Mouse (Mus musculus) lung, postnatal 0 days (tissue): Measurements from ENCODE around the gene Suz12. TPM values are rescaled to one million over a fixed set of nuclear protein-coding genes. Genes with fewer than 3 reads are reported as not detected.

Source experiments
- ATAC-seq: fragments of 200-750 bp; cut with Nextera tagmentation; 2 replicates; pipeline ENCODE4 v1.8.0; 2017; ENCODE audit warnings: moderate library complexity
- DNase-seq: peaks from one replicate; pipeline ENCODE4 v3.0.0-alpha.2; 2016; ENCODE audit warnings: low spot score
- H3K27ac ChIP-seq: fragments of 300-500 bp; sonication (generic); 2 replicates; pipeline ENCODE4 v1.5.1; 2014; ENCODE audit warnings: antibody characterized with exemption, mild to moderate bottlenecking, low read length, mixed read lengths
- H3K27me3 ChIP-seq: fragments of 300-500 bp; sonication (generic); replicated peaks from 2 replicates; pipeline ENCODE4 v1.6.1; 2014; ENCODE audit warnings: low read length, mixed read lengths; ENCODE audit not compliant: insufficient read depth
- H3K36me3 ChIP-seq: fragments of 300-500 bp; sonication (generic); 2 replicates; pipeline ENCODE4 v1.6.1; 2014; ENCODE audit warnings: low read length, mixed read lengths; ENCODE audit not compliant: insufficient read depth
- H3K4me1 ChIP-seq: fragments of 300-500 bp; sonication (generic); 2 replicates; pipeline ENCODE4 v1.6.1; 2014; ENCODE audit warnings: antibody characterized with exemption, low read depth, low read length, mixed read lengths; ENCODE audit not compliant: insufficient read depth
- H3K4me2 ChIP-seq: fragments of 300-500 bp; sonication (generic); replicated peaks from 2 replicates; pipeline ENCODE4 v1.6.1; 2014; ENCODE audit warnings: low read depth, mild to moderate bottlenecking, low read length, moderate library complexity, mixed read lengths
- H3K4me3 ChIP-seq: fragments of 300-500 bp; sonication (generic); 2 replicates; pipeline ENCODE4 v1.5.1; 2014; ENCODE audit warnings: low read depth, low read length
- H3K9ac ChIP-seq: fragments of 300-500 bp; sonication (generic); replicated peaks from 2 replicates; pipeline ENCODE4 v1.6.1; 2014; ENCODE audit warnings: low read depth, mild to moderate bottlenecking
- H3K9me3 ChIP-seq: fragments of 300-500 bp; sonication (generic); 2 replicates; pipeline ENCODE4 v1.6.1; 2016; ENCODE audit warnings: low read length, mixed read lengths
- CTCF ChIP-seq: IDR thresholded peaks from 2 replicates; pipeline ENCODE4 v1.5.1; 2016; ENCODE audit warnings: antibody characterized with exemption, mild to moderate bottlenecking
- EP300 ChIP-seq: IDR thresholded peaks from 2 replicates; pipeline ENCODE4 v1.6.1; 2016; ENCODE audit warnings: antibody characterized with exemption, mild to moderate bottlenecking, control low read depth
- WGBS: fragments of 180-500 bp; shearing (Covaris S2); extraction: QIAGEN DNeasy Blood & Tissue Kit; methylation state at CpG from one replicate; pipeline ENCODE4 v1.1.7; 2014; 5-methylcytosine and 5-hydroxymethylcytosine counted together
- polyA plus RNA-seq: library from polyadenylated mRNA; unstranded; fragments of >200 nt; fragmentation: Nextera tagmentation; extraction: Ambion mirVana; gene quantifications from 2 replicates; pipeline ENCODE4 v1.2.1, GENCODE M21; 2015

The Suz12 gene
- 9.7 and 12.4 TPM in 2 replicates for polyA plus RNA-seq

DNA sequence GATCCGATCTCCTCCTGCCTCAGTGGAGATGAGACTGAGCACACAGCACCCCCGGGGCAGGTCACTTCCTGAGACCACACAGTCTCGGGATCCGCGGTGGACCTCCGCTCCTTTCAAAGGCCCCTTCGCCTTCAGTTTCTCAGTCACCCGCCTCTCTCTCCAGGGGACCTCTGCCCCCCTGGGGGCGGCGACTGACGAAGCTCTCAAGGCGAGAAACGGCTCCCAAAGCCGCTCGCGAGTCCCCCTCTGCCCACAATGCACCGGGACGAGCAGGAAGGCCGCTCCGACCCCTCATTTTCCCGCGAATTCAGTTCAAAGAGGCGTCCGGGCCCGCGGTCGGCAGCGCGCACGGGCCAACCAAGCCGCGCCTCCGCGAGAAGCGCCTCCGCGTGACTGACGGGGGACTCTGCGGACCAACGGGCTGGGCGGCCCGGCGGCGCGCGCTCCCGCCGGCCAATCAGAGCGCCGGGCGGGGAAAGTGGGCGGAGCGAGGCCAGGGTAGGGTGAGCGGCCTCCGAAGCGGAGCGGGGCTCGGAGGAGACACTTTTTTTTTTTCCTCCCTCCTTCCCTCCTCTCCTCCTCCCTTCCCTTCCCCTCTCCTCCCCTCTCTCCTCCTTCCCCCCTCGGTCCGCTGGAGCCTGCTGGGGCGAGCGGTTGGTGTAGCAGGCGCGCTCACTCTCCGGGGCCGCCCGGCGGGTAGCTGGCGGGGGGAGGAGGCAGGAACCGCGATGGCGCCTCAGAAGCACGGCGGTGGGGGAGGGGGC is at the start of gene Suz12:
Suz12 (plus strand) TSS at position 515 of the 764 bp plus-strand sequence.
- 0% methylated on average over 59 of the region's 74 CpGs for WGBS
- H3K4me1 ChIP-seq = no peaks in the 10 kb centered on the region; the same call in 1 of the 2 replicates
- no peaks in the 10 kb centered on the region for H3K27me3 ChIP-seq
- peak within 1 kb of the TSS; percentile 86 for H3K4me3 ChIP-seq
- peak within 1 kb of the TSS; percentile 92 for H3K27ac ChIP-seq
- TF ChIP-seq CTCF (peak; percentile 4; the same call in 1 of the 2 replicates), EP300 (no peak)
- peak within 1 kb of the TSS; percentile 84 for H3K9ac ChIP-seq
- DNase-seq (peak; percentile 98), ATAC-seq (peak; percentile 99)
- no peaks in the 10 kb centered on the region for H3K36me3 ChIP-seq
- peak within 1 kb of the TSS; percentile 83 for H3K4me2 ChIP-seq
- H3K9me3 ChIP-seq = no peaks in the 10 kb centered on the region

DNA sequence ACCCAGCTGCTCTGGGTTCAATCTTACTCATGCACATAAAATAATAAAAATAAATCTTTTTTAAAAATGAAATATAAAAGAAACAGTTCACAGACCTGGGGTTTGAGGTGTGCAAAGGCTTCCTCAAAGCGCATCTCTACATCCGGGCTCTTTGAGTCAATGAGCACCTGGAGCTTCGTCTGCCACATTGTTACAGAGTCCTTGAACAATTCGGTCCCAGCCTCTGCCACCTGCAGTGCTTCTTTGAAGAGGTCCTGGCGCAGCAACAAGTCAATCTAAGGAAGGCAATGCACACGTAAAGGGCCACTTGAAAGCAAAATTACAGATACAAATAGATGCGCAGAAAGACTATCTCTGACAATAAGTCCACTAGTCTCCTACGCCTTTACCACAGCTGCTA is 49.8 kb upstream of the Suz12 start:
- Histone ChIP-seq H3K4me2 (no peak overlapping the region), H3K27me3 (no peaks in the 10 kb centered on the region), H3K9ac (no peak overlapping the region), H3K4me3 (no peak overlapping the region), H3K4me1 (no peaks in the 10 kb centered on the region), H3K27ac (no peak overlapping the region), H3K9me3 (no peaks in the 10 kb centered on the region), H3K36me3 (peaks cover 35% of the 10 kb centered on the region)
- DNase-seq (no peak), ATAC-seq (no peak)
- no peak for TF ChIP-seq EP300
- no peak for TF ChIP-seq CTCF
- 90% methylated on average over 8 of the region's 8 CpGs for WGBS

DNA sequence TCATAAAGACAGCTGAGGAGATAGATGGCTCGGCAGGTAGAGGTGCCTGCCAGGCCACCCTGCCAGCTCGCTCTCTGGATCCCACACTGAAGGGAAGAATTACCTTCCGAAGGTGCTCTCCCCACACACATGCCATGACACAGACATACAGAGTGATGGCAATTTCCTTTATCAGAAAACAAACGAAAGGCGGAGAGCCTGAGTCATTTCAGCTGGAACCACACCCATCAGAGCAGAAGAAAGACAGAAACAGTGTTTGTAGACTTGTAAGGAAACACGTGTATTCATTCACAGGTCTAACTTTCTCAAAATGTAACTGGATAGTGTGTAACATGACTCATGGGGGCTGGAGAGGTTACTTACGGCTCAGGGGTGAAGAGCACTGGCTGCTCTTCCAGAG is 49.3 kb upstream of the Suz12 start:
- TF ChIP-seq EP300 = no peak
- TF ChIP-seq CTCF = no peak
- Histone ChIP-seq H3K4me2 (no peak overlapping the region), H3K4me3 (no peak overlapping the region), H3K27ac (no peak overlapping the region), H3K27me3 (no peaks in the 10 kb centered on the region), H3K4me1 (no peaks in the 10 kb centered on the region), H3K36me3 (peaks cover 35% of the 10 kb centered on the region), H3K9ac (no peak overlapping the region), H3K9me3 (no peaks in the 10 kb centered on the region)
- DNase-seq = no peak
- no peak for ATAC-seq
- 78% methylated on average over 7 of the region's 7 CpGs for whole genome bisulfite sequencing

DNA sequence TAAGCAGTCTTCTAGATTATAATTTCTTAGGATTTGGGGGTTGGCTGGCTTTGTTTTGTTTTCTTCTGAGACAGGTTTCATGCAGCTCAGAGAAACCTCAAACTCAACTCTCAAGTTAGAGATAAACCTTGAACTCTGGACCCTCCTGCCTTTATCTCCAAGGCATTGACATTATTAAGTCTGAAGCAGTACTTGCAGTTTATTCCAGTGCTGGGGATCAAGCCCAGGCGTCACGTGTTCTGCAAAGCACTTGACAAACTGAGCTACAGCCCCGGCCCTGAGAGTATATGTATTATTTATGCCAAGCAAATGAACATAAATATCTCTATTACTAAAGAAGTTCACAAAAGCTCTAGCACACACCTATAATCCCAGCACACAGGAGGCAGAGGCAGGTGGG is 45.6 kb upstream of the Suz12 start:
- H3K4me2 ChIP-seq = no peak overlapping the region
- H3K36me3 ChIP-seq = peaks cover 24% of the 10 kb centered on the region
- no peaks in the 10 kb centered on the region for H3K27me3 ChIP-seq
- no peak overlapping the region for H3K27ac ChIP-seq
- H3K4me3 ChIP-seq = no peak overlapping the region
- H3K4me1 ChIP-seq = no peaks in the 10 kb centered on the region
- H3K9me3 ChIP-seq = no peaks in the 10 kb centered on the region
- no peak overlapping the region for H3K9ac ChIP-seq
- 94% methylated on average over 3 of the region's 3 CpGs for WGBS
- ATAC-seq = no peak
- TF ChIP-seq CTCF (no peak), EP300 (no peak)
- no peak for DNase-seq

DNA sequence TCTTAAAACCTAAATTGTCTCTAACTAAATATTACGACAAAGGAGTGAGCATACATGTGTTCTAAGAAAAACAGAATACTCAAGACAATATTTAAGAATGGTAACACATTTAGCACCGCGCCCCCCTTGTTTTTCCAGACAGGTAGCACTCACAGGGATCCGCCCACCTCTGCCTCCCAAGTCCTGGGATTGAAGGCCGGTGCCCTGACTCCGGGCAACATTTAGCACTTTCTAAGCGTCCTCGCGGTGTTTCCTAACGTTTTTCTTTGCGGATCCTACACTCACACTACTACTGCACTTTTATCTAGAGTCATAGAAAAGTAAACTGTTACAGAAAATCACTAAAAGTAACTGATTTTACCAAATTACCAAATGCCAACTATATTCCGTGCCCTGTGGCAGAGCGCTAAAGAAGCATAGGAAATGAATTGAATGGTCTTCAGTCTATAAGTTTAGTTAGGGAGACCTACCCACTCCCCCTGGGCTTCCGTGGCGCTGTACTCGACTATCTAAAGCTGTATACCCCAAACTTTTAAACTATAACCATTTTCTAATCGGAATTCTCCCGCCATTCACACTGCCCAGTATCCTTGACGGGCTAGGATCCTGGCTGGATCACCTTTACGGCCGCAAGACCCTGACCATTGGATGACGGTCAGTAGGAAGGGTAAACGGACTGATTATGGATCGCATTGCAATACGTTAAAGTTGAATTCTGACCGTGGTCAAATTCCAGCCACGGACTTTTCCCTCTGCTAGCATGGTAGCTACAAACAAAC is 31.4 kb upstream of the Suz12 start:
- ATAC-seq (peak; percentile 12), DNase-seq (no peak)
- TF ChIP-seq EP300 = no peak
- no peak for TF ChIP-seq CTCF

DNA sequence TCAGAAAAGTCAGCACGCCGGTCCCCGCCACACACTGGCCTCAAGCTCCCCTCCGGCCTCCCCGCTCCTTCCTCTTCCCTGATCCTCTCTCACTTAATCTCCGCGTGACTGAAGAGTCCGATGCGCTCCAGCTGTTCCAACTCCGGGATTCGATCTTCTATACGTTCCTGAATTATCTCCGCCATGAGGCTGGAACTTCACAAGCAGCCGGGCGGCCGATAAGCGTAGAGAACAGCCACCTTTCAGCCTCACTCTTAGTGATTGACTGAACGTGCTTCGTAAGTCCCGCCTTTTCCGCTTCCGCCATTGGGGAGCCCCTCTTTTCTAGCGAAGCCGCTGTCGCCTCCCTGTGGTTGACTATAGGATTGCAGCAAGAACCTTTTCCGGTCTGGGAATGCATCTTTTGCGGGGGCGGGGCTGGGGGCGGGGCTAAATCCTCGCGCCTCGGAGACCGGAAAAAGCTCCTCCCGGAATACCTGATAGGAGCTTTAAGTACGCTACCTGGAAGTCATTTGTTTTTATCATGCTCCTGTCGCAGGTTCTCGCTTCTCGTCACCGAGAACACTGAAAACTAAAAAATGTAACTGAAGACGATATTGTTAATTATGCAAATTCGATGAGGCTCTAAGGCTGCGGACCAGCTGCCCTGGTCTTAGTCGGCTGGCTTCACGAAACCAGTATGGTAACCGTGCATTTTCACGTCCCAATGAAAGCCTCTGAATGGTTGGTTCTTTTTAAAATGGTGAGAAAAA is 30.6 kb upstream of the Suz12 start, which contains the start of gene Utp6:
Utp6 (minus strand) TSS at position 266 of the 752 bp plus-strand sequence.
- TF ChIP-seq CTCF = peak; percentile 84
- TF ChIP-seq EP300 = 0 out of 2 replicates have a peak, but pooled peaks have one; percentile 27
- H3K27ac ChIP-seq = peak within 1 kb of the TSS; percentile 73
- no peaks in the 10 kb centered on the region for H3K4me1 ChIP-seq
- 0 out of 2 replicates have a peak, but pooled peaks cover 2% of the 10 kb centered on the region for H3K36me3 ChIP-seq
- no peaks in the 10 kb centered on the region for H3K27me3 ChIP-seq
- no peaks in the 10 kb centered on the region for H3K9me3 ChIP-seq
- peak; percentile 97 for ATAC-seq
- H3K9ac ChIP-seq = peak within 1 kb of the TSS; percentile 69
- peak; percentile 98 for DNase-seq
- under 1% methylated on average over 46 of the region's 46 CpGs for WGBS
- H3K4me3 ChIP-seq = peak within 1 kb of the TSS; percentile 68
- H3K4me2 ChIP-seq = peak within 1 kb of the TSS; percentile 84

More for the DNA sequence above, 31.4 kb upstream of the Suz12 start:
- 4% methylated on average over 27 of the region's 27 CpGs for WGBS
- 0 out of 2 replicates have a peak, but pooled peaks cover 5% of the 10 kb centered on the region for H3K36me3 ChIP-seq
- peak overlapping the region; percentile 69 for H3K9ac ChIP-seq
- no peaks in the 10 kb centered on the region for H3K9me3 ChIP-seq
- H3K4me3 ChIP-seq = peak overlapping the region; percentile 68
- H3K4me1 ChIP-seq = no peaks in the 10 kb centered on the region
- no peaks in the 10 kb centered on the region for H3K27me3 ChIP-seq
- peak overlapping the region; percentile 84 for H3K4me2 ChIP-seq
- H3K27ac ChIP-seq = peak overlapping the region; percentile 73
